Mouse (Mus musculus) heart, embryonic 14.5 days (tissue): ENCODE data around the gene Zfp423. TPM values are rescaled to one million over a fixed set of nuclear protein-coding genes. Genes with fewer than 3 reads are reported as not detected.

Experiments used
- ATAC-seq: fragments of 200-750 bp; cut with Nextera tagmentation; 2 replicates; pipeline ENCODE4 v1.8.0; 2017; ENCODE audit warnings: low read depth, moderate TSS enrichment; ENCODE audit not compliant: insufficient number of reproducible peaks, insufficient read depth, low FRiP score
- H3K27ac ChIP-seq, 2 experiments: fragments of 200-500 bp in 1 of 2; fragments of 300-500 bp in 1 of 2; sonication (generic) in 1 of 2; replicated peaks in 1 of 2; 2 replicates each; pipeline ENCODE4 v1.5.1; 2012 to 2014; ENCODE audit warnings: low read depth in 2 of 2, low read length in 2 of 2, control low read depth in 1 of 2, mild to moderate bottlenecking in 1 of 2, mixed read lengths in 1 of 2; ENCODE audit not compliant: control insufficient read depth in 1 of 2, insufficient read depth in 1 of 2
- H3K27me3 ChIP-seq: fragments of 300-500 bp; sonication (generic); 2 replicates; pipeline ENCODE4 v1.6.1; 2014; ENCODE audit warnings: mild to moderate bottlenecking, low read length, control low read depth; ENCODE audit not compliant: control insufficient read depth, insufficient read depth
- H3K36me3 ChIP-seq: fragments of 300-500 bp; sonication (generic); 2 replicates; pipeline ENCODE4 v1.6.1; 2014; ENCODE audit warnings: mild to moderate bottlenecking, control low read depth, low read length, mixed read lengths; ENCODE audit not compliant: control insufficient read depth, insufficient read depth
- H3K4me1 ChIP-seq, 2 experiments: fragments of 200-500 bp in 1 of 2; fragments of 300-500 bp in 1 of 2; sonication (generic) in 1 of 2; 2 replicates each; pipeline ENCODE4 v1.6.1; 2012 to 2014; ENCODE audit warnings: low read length in 2 of 2, control low read depth in 1 of 2, mixed read lengths in 1 of 2; ENCODE audit not compliant: control insufficient read depth in 2 of 2, insufficient read depth in 2 of 2
- H3K4me2 ChIP-seq: fragments of 300-500 bp; sonication (generic); 2 replicates; pipeline ENCODE4 v1.6.1; 2014; ENCODE audit warnings: mild to moderate bottlenecking, low read length
- H3K4me3 ChIP-seq, 2 experiments: fragments of 200-500 bp in 1 of 2; fragments of 300-500 bp in 1 of 2; sonication (generic) in 1 of 2; 2 replicates each; pipeline ENCODE4 v1.5.1; 2012 to 2014; ENCODE audit warnings: low read length in 2 of 2, mild to moderate bottlenecking in 2 of 2, control low read depth in 1 of 2, low read depth in 1 of 2, moderate library complexity in 1 of 2; ENCODE audit not compliant: control insufficient read depth in 1 of 2, insufficient read depth in 1 of 2
- H3K9ac ChIP-seq: fragments of 300-500 bp; sonication (generic); 2 replicates; pipeline ENCODE4 v1.6.1; 2014; ENCODE audit warnings: mild to moderate bottlenecking, low read length
- H3K9me3 ChIP-seq: fragments of 300-500 bp; sonication (generic); 2 replicates; pipeline ENCODE4 v1.6.1; 2016; ENCODE audit warnings: low read length, control low read depth; ENCODE audit not compliant: control insufficient read depth
- WGBS: fragments of 180-500 bp; shearing (Covaris S2); extraction: QIAGEN DNeasy Blood & Tissue Kit; methylation state at CpG from one replicate; pipeline ENCODE4 v1.1.7; 2014; 5-methylcytosine and 5-hydroxymethylcytosine counted together
- polyA plus RNA-seq: library from polyadenylated mRNA; unstranded; fragments of >200 nt; fragmentation: Nextera tagmentation; extraction: Ambion mirVana; gene quantifications from 2 replicates; pipeline ENCODE4 v1.2.1, GENCODE M21; 2014

The Zfp423 gene
- polyA plus RNA-seq, 1 experiment from 2014 or later = 5.1 TPM

GRCm38 (mm10) chr8:87812069-87812449 is 147.3 kb downstream of the Zfp423 start:
- H3K4me1 ChIP-seq = no peaks in the 10 kb centered on the region
- no peak overlapping the region for H3K9ac ChIP-seq
- H3K4me2 ChIP-seq = no peak overlapping the region
- no peak for ATAC-seq
- WGBS = 76% methylated on average over 2 of the region's 2 CpGs
- H3K4me3 ChIP-seq = no peak overlapping the region
- no peaks in the 10 kb centered on the region for H3K9me3 ChIP-seq
- H3K36me3 ChIP-seq = no peaks in the 10 kb centered on the region
- H3K27me3 ChIP-seq = no peaks in the 10 kb centered on the region
- H3K27ac ChIP-seq = no peak overlapping the region

GRCm38 (mm10) chr8:87811399-87812068 is 147.9 kb downstream of the Zfp423 start:
- no peaks in the 10 kb centered on the region for H3K9me3 ChIP-seq
- H3K27me3 ChIP-seq = no peaks in the 10 kb centered on the region
- H3K27ac ChIP-seq = no peak overlapping the region
- ATAC-seq = peak; percentile 10; the same call in 1 of the 2 replicates
- H3K4me3 ChIP-seq = no peak overlapping the region
- no peak overlapping the region for H3K4me2 ChIP-seq
- no peaks in the 10 kb centered on the region for H3K36me3 ChIP-seq
- no peak overlapping the region for H3K9ac ChIP-seq
- WGBS = 78% methylated on average over 17 of the region's 17 CpGs
- H3K4me1 ChIP-seq = no peaks in the 10 kb centered on the region

- ATAC-seq = no peak
- Histone ChIP-seq H3K9me3 (no peaks in the 10 kb centered on the region), H3K4me1 (no peaks in the 10 kb centered on the region), H3K27ac (no peak overlapping the region), H3K4me2 (no peak overlapping the region), H3K4me3 (no peak overlapping the region), H3K27me3 (no peaks in the 10 kb centered on the region), H3K36me3 (no peaks in the 10 kb centered on the region), H3K9ac (no peak overlapping the region)
- WGBS = 62% methylated on average over 6 of the region's 6 CpGs
Measured at GRCm38 (mm10) chr8:87810771-87811170, 148.6 kb downstream of the Zfp423 start.

- peak; percentile 44; the same call in 1 of the 2 replicates for ATAC-seq
- Histone ChIP-seq H3K9me3 (no peaks in the 10 kb centered on the region), H3K36me3 (no peaks in the 10 kb centered on the region), H3K4me3 (no peak overlapping the region), H3K4me1 (peaks cover 7 to 9% of the 10 kb centered on the region in 2 experiments; a peak in 2 of 4 replicates), H3K27ac (peak overlapping the region in 1 of 2 experiments; percentile 24; a peak in 1 of 4 replicates), H3K9ac (no peak overlapping the region), H3K4me2 (no peak overlapping the region), H3K27me3 (no peaks in the 10 kb centered on the region)
- WGBS = 37% methylated on average over 11 of the region's 11 CpGs
Measured at GRCm38 (mm10) chr8:87804327-87804900, 155.0 kb downstream of the Zfp423 start.

- WGBS = 50% methylated on average over 10 of the region's 10 CpGs
- no peak for ATAC-seq
- Histone ChIP-seq H3K36me3 (no peaks in the 10 kb centered on the region), H3K4me1 (peaks cover 7 to 9% of the 10 kb centered on the region in 2 experiments; a peak in 2 of 4 replicates), H3K9me3 (no peaks in the 10 kb centered on the region), H3K4me2 (no peak overlapping the region), H3K27ac (no peak overlapping the region), H3K4me3 (no peak overlapping the region), H3K9ac (no peak overlapping the region), H3K27me3 (no peaks in the 10 kb centered on the region)
Measured at GRCm38 (mm10) chr8:87803437-87803836, 156.0 kb downstream of the Zfp423 start.

- no peak overlapping the region for H3K27ac ChIP-seq
- 34% methylated on average over 3 of the region's 3 CpGs for WGBS
- H3K4me2 ChIP-seq = no peak overlapping the region
- no peaks in the 10 kb centered on the region for H3K27me3 ChIP-seq
- no peak overlapping the region for H3K4me3 ChIP-seq
- no peak for ATAC-seq
- H3K4me1 ChIP-seq = peaks cover 7 to 9% of the 10 kb centered on the region in 2 experiments; a peak in 2 of 4 replicates
- H3K36me3 ChIP-seq = no peaks in the 10 kb centered on the region
- H3K9ac ChIP-seq = no peak overlapping the region
- H3K9me3 ChIP-seq = no peaks in the 10 kb centered on the region
Measured at GRCm38 (mm10) chr8:87802571-87802970, 156.8 kb downstream of the Zfp423 start.

GRCm38 (mm10) chr8:87800121-87800520 is 159.3 kb downstream of the Zfp423 start:
- ATAC-seq = no peak
- WGBS = 72% methylated on average over 11 of the region's 11 CpGs
- H3K4me1 ChIP-seq = peaks cover 7 to 9% of the 10 kb centered on the region in 2 experiments; a peak in 2 of 4 replicates

More at GRCm38 (mm10) chr8:87800121-87800520, 159.3 kb downstream of the Zfp423 start:
- Histone ChIP-seq H3K9ac (no peak overlapping the region), H3K9me3 (no peaks in the 10 kb centered on the region), H3K36me3 (no peaks in the 10 kb centered on the region), H3K27me3 (no peaks in the 10 kb centered on the region), H3K4me3 (no peak overlapping the region), H3K27ac (no peak overlapping the region), H3K4me2 (no peak overlapping the region)
